Mouse (Mus musculus): Measurements from ENCODE around the gene Adamts17.

- TF ChIP-seq CTCF (conservative IDR thresholded peaks at IDR 0.05; ENCODE audit: low read length): no peak
- no peak for TF ChIP-seq NANOG (IDR thresholded peaks at IDR 0.05; ENCODE audit: borderline replicate concordance, low read length)
Observed at GRCm38 (mm10) chr7:67112495-67113216, 273.1 kb downstream of the Adamts17 start.

Data from E14TG2a.4 (cell line).